Mouse (Mus musculus): ENCODE data around the gene Tmem220. TPM values are rescaled to one million over a fixed set of nuclear protein-coding genes. Genes with fewer than 3 reads are reported as not detected.

Tmem220 gene
- polyA plus RNA-seq, 1 experiment from 2014 or later = 0.92 TPM

- no peaks in the 10 kb centered on the region for H3K27me3 ChIP-seq (ENCODE audit: control insufficient read depth, insufficient read depth, low read length)
- H3K9ac ChIP-seq (ENCODE audit: low read length) = no peak overlapping the region
- H3K36me3 ChIP-seq (ENCODE audit: control insufficient read depth, insufficient read depth, low read length) = no peaks in the 10 kb centered on the region
- H3K4me3 ChIP-seq (ENCODE audit: low read depth, low read length) = no peak overlapping the region
- ATAC-seq (ENCODE audit: low FRiP score) (no peak), DNase-seq (ENCODE audit: low spot score, missing footprints) (no peak)
- no peak overlapping the region for H3K4me2 ChIP-seq
- WGBS = 79% methylated on average over 2 of the region's 2 CpGs
- H3K9me3 ChIP-seq (ENCODE audit: control insufficient read depth, low read length) = no peaks in the 10 kb centered on the region
- H3K27ac ChIP-seq (ENCODE audit: low read depth, low read length) = no peak overlapping the region
- H3K4me1 ChIP-seq (ENCODE audit: control insufficient read depth, insufficient read depth, low read length) = no peaks in the 10 kb centered on the region
Observed at GRCm38 (mm10) chr11:66992150-66992549, 32.8 kb upstream of the Tmem220 start.

- Histone ChIP-seq H3K4me2 (no peak overlapping the region), H3K27me3 (ENCODE audit: control insufficient read depth, insufficient read depth, low read length) (no peaks in the 10 kb centered on the region), H3K9me3 (ENCODE audit: control insufficient read depth, low read length) (no peaks in the 10 kb centered on the region), H3K36me3 (ENCODE audit: control insufficient read depth, insufficient read depth, low read length) (no peaks in the 10 kb centered on the region), H3K4me3 (ENCODE audit: low read depth, low read length) (no peak overlapping the region), H3K9ac (ENCODE audit: low read length) (no peak overlapping the region), H3K27ac (ENCODE audit: low read depth, low read length) (no peak overlapping the region), H3K4me1 (ENCODE audit: control insufficient read depth, insufficient read depth, low read length) (no peaks in the 10 kb centered on the region)
- WGBS = 60% methylated on average over 1 of the region's 1 CpGs
- DNase-seq (ENCODE audit: low spot score, missing footprints) = no peak
- no peak for ATAC-seq (ENCODE audit: low FRiP score)
Observed at GRCm38 (mm10) chr11:66993674-66994073, 31.3 kb upstream of the Tmem220 start.

GRCm38 (mm10) chr11:66996446-66996845 is 28.5 kb upstream of the Tmem220 start:
- H3K27me3 ChIP-seq (ENCODE audit: control insufficient read depth, insufficient read depth, low read length) = no peaks in the 10 kb centered on the region
- H3K4me2 ChIP-seq = no peak overlapping the region
- no peak overlapping the region for H3K9ac ChIP-seq (ENCODE audit: low read length)
- ATAC-seq (ENCODE audit: low FRiP score) (no peak), DNase-seq (ENCODE audit: low spot score, missing footprints) (no peak)
- no peaks in the 10 kb centered on the region for H3K9me3 ChIP-seq (ENCODE audit: control insufficient read depth, low read length)
- peaks cover 6% of the 10 kb centered on the region; the same call in 1 of the 2 replicates for H3K4me1 ChIP-seq (ENCODE audit: control insufficient read depth, insufficient read depth, low read length)
- 83% methylated on average over 4 of the region's 4 CpGs for WGBS
- no peaks in the 10 kb centered on the region for H3K36me3 ChIP-seq (ENCODE audit: control insufficient read depth, insufficient read depth, low read length)
- H3K27ac ChIP-seq (ENCODE audit: low read depth, low read length) = no peak overlapping the region
- no peak overlapping the region for H3K4me3 ChIP-seq (ENCODE audit: low read depth, low read length)

GRCm38 (mm10) chr11:66998467-66999403 is 26.2 kb upstream of the Tmem220 start:
- ATAC-seq (ENCODE audit: low FRiP score) (no peak), DNase-seq (ENCODE audit: low spot score, missing footprints) (no peak)
- H3K4me3 ChIP-seq (ENCODE audit: low read depth, low read length) = no peak overlapping the region
- H3K27me3 ChIP-seq (ENCODE audit: control insufficient read depth, insufficient read depth, low read length) = no peaks in the 10 kb centered on the region
- H3K9ac ChIP-seq (ENCODE audit: low read length) = no peak overlapping the region
- WGBS = 80% methylated on average over 14 of the region's 14 CpGs
- no peak overlapping the region for H3K4me2 ChIP-seq
- peaks cover 11% of the 10 kb centered on the region; the same call in 1 of the 2 replicates for H3K4me1 ChIP-seq (ENCODE audit: control insufficient read depth, insufficient read depth, low read length)
- H3K27ac ChIP-seq (ENCODE audit: low read depth, low read length) = no peak overlapping the region
- no peaks in the 10 kb centered on the region for H3K36me3 ChIP-seq (ENCODE audit: control insufficient read depth, insufficient read depth, low read length)
- H3K9me3 ChIP-seq (ENCODE audit: control insufficient read depth, low read length) = no peaks in the 10 kb centered on the region

DNA sequence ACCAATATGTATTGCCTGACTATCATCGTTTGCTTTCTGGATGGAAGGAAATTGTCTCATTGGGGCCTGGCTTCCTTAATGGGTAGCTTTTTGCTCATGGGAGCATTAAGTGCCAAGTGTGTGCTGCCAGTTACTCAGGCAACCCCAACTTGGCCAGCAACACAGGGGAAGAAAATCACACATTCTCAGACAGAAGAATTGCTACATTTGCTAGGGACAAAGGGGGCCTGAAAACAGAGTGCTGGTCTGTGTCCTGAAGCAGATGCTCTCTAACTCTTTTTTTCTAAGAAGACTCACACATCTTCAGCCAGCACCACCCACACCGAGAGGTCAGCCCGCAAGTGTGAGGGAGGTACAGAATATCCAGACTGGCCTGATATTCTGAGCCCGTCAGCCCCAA is 24.3 kb upstream of the Tmem220 start:
- no peaks in the 10 kb centered on the region for H3K36me3 ChIP-seq (ENCODE audit: control insufficient read depth, insufficient read depth, low read length)
- H3K4me1 ChIP-seq (ENCODE audit: control insufficient read depth, insufficient read depth, low read length) = peaks cover 11% of the 10 kb centered on the region; the same call in 1 of the 2 replicates
- H3K4me2 ChIP-seq = no peak overlapping the region
- DNase-seq (ENCODE audit: low spot score, missing footprints) = no peak
- no peak overlapping the region for H3K9ac ChIP-seq (ENCODE audit: low read length)
- no peak overlapping the region for H3K27ac ChIP-seq (ENCODE audit: low read depth, low read length)
- H3K27me3 ChIP-seq (ENCODE audit: control insufficient read depth, insufficient read depth, low read length) = no peaks in the 10 kb centered on the region
- ATAC-seq (ENCODE audit: low FRiP score) = 0 out of 2 replicates have a peak, but pooled peaks have one; percentile 28
- H3K4me3 ChIP-seq (ENCODE audit: low read depth, low read length) = no peak overlapping the region
- H3K9me3 ChIP-seq (ENCODE audit: control insufficient read depth, low read length) = no peaks in the 10 kb centered on the region
- WGBS = 70% methylated on average over 4 of the region's 4 CpGs

- DNase-seq (ENCODE audit: low spot score, missing footprints) = peak; percentile 91
- WGBS = 0% methylated on average over 1 of the region's 1 CpGs
- no peak overlapping the region for H3K4me3 ChIP-seq (ENCODE audit: low read depth, low read length)
- peak overlapping the region; percentile 25 for H3K27ac ChIP-seq (ENCODE audit: low read depth, low read length)
- H3K36me3 ChIP-seq (ENCODE audit: control insufficient read depth, insufficient read depth, low read length) = no peaks in the 10 kb centered on the region
- no peaks in the 10 kb centered on the region for H3K27me3 ChIP-seq (ENCODE audit: control insufficient read depth, insufficient read depth, low read length)
- no peak overlapping the region for H3K4me2 ChIP-seq
- ATAC-seq (ENCODE audit: low FRiP score) = peak; percentile 84
- H3K9ac ChIP-seq (ENCODE audit: low read length) = no peak overlapping the region
- H3K4me1 ChIP-seq (ENCODE audit: control insufficient read depth, insufficient read depth, low read length) = peaks cover 11% of the 10 kb centered on the region; the same call in 1 of the 2 replicates
- no peaks in the 10 kb centered on the region; the same call in 1 of the 2 replicates for H3K9me3 ChIP-seq (ENCODE audit: control insufficient read depth, low read length)
Observed at GRCm38 (mm10) chr11:67001717-67002116, 23.2 kb upstream of the Tmem220 start.

DNA sequence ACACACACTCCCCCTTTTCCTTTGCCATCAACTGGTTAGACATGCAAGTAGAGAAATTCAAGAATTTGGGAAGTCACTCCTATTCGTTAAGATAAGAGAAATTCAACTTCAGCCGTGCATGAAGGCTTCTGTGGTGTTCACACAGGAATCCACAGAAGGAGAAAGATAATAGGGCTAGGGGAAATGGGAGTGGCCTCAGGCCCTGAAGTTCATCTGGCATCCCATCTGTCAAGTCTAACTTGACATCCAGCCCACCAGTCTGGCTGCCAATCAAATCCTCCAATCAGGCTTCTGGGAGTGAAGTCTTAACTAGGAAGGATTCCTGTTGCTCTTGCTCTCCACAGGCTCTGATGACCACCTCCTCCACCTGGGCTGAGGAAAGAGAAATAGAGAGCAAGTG is 22.0 kb upstream of the Tmem220 start:
- no peak overlapping the region for H3K4me3 ChIP-seq (ENCODE audit: low read depth, low read length)
- no peak overlapping the region for H3K27ac ChIP-seq (ENCODE audit: low read depth, low read length)
- no peaks in the 10 kb centered on the region; the same call in 1 of the 2 replicates for H3K9me3 ChIP-seq (ENCODE audit: control insufficient read depth, low read length)
- H3K4me2 ChIP-seq = no peak overlapping the region
- peaks cover 11% of the 10 kb centered on the region; the same call in 1 of the 2 replicates for H3K4me1 ChIP-seq (ENCODE audit: control insufficient read depth, insufficient read depth, low read length)
- WGBS = 62% methylated on average over 2 of the region's 2 CpGs
- ATAC-seq (ENCODE audit: low FRiP score) (no peak), DNase-seq (ENCODE audit: low spot score, missing footprints) (no peak)
- H3K36me3 ChIP-seq (ENCODE audit: control insufficient read depth, insufficient read depth, low read length) = no peaks in the 10 kb centered on the region
- no peaks in the 10 kb centered on the region for H3K27me3 ChIP-seq (ENCODE audit: control insufficient read depth, insufficient read depth, low read length)
- H3K9ac ChIP-seq (ENCODE audit: low read length) = no peak overlapping the region

DNA sequence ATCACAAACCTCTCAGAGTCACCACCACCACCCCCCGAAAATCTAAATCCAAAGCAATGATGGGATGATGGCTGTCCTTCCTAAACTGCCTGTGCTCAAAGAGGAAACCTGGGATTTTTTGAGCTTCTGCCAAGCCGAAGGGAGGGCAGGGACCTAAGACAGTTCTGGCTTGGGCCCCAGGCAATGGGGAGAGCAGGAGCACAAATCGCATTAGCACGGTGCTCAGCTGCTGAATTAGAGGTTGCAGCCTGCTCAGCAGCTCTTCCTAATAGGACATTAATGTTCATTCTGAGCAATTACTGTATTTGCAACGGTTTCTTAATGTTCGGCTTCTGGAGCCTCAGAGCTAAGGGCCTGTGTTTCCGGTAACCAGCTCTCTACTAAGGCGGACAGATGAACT is 17.0 kb upstream of the Tmem220 start:
- no peak overlapping the region for H3K4me3 ChIP-seq (ENCODE audit: low read depth, low read length)
- no peak overlapping the region for H3K9ac ChIP-seq (ENCODE audit: low read length)
- WGBS = 82% methylated on average over 8 of the region's 8 CpGs
- no peaks in the 10 kb centered on the region for H3K36me3 ChIP-seq (ENCODE audit: control insufficient read depth, insufficient read depth, low read length)
- H3K9me3 ChIP-seq (ENCODE audit: control insufficient read depth, low read length) = no peaks in the 10 kb centered on the region; the same call in 1 of the 2 replicates
- H3K27ac ChIP-seq (ENCODE audit: low read depth, low read length) = no peak overlapping the region
- DNase-seq (ENCODE audit: low spot score, missing footprints) (no peak), ATAC-seq (ENCODE audit: low FRiP score) (no peak)
- H3K4me1 ChIP-seq (ENCODE audit: control insufficient read depth, insufficient read depth, low read length) = peaks cover 2% of the 10 kb centered on the region; the same call in 1 of the 2 replicates
- H3K4me2 ChIP-seq = no peak overlapping the region
- no peaks in the 10 kb centered on the region for H3K27me3 ChIP-seq (ENCODE audit: control insufficient read depth, insufficient read depth, low read length)

DNA sequence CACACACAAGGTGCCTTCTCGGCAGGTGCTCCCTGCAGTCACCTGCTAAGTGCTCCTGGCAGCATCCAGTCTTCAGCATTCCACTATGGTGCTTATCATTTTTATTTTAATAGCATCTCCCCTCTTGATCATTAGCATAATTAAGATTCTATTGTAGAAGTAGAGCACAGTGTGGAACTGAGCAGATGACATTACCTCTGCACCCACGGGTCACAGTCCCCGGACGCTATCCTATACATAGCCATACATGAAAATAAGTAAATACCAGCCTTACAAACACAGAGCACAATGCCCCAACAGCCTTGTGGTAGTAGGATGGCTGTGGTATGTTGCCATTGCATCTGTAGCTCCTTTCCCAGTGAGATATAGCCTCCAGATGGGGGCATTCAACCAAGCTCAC is 16.4 kb upstream of the Tmem220 start:
- Histone ChIP-seq H3K36me3 (ENCODE audit: control insufficient read depth, insufficient read depth, low read length) (no peaks in the 10 kb centered on the region), H3K27me3 (ENCODE audit: control insufficient read depth, insufficient read depth, low read length) (no peaks in the 10 kb centered on the region), H3K4me3 (ENCODE audit: low read depth, low read length) (no peak overlapping the region), H3K4me2 (no peak overlapping the region), H3K4me1 (ENCODE audit: control insufficient read depth, insufficient read depth, low read length) (peaks cover 2% of the 10 kb centered on the region; the same call in 1 of the 2 replicates), H3K27ac (ENCODE audit: low read depth, low read length) (no peak overlapping the region), H3K9me3 (ENCODE audit: control insufficient read depth, low read length) (no peaks in the 10 kb centered on the region; the same call in 1 of the 2 replicates), H3K9ac (ENCODE audit: low read length) (no peak overlapping the region)
- 97% methylated on average over 4 of the region's 4 CpGs for WGBS
- ATAC-seq (ENCODE audit: low FRiP score) (no peak), DNase-seq (ENCODE audit: low spot score, missing footprints) (no peak)
